Mouse (Mus musculus): ENCODE data around the gene Rgs19. TPM values are rescaled to one million over a fixed set of nuclear protein-coding genes. Genes with fewer than 3 reads are reported as not detected.

Rgs19 gene
- total RNA-seq, 2 experiments from 2014 or later = 78.6 to 266 TPM

DNA sequence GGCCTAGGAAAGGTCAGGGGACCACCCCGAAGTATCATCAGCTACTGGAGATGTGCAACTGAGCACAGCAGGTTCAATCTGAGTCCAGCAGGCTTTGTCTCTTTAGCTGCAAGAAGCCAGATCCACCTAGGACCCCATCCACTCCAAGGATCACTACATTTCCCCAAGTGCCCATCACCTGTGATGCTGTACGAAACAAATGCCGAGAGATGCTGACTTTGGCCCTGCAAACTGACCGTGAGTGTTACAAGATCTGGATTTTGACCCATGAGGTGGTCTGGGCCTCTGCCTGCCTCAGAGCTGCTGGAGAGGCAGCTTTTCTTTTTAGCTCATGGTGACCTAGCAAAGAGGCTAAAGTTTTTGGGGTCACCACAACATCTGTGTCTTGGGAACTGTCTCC lies 8.1 kb downstream of the Rgs19 start:
- no peak for ATAC-seq (replicated peaks; ENCODE audit: poor library complexity, severe bottlenecking)

DNA sequence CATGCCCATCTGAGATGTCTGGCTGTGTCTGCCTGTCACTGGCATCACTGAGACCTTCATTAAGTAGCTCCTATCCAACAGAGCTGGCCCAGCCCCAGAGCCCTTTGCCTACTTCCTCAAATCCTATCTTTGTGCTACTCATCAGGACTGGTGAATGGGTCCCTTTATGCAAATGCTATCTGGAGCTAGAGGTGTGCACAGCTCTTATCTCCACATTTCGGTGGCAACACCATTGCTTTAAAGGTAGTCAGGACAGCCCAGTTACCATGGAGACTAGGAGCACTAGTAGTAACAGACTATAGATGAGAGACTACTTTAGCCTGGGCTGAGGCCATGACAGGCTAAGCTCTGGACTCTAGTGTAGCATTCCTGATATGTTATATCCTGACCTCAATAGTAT lies 9.1 kb downstream of the Rgs19 start:
- ATAC-seq (replicated peaks; ENCODE audit: poor library complexity, severe bottlenecking) = peak; percentile 29

DNA sequence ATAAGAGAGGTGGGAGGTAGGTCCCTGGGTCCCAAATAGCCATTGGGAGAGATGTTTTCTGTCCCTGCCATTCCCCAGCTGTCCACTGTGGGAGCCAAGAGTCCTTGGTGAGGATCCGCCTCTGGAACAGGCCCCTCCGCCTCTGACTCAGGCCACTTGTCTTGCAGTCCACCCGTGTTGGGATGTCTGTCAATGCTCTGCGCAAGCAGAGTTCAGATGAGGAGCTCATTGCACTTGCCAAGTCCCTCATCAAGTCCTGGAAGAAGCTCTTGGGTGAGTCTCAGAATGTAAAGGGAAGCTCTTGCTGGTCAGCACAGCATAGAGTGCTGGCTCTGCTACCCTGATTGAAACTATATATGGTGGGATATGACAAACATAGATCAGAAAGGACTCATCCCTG lies 10.4 kb downstream of the Rgs19 start:
- ATAC-seq (replicated peaks; ENCODE audit: poor library complexity, severe bottlenecking) = no peak

DNA sequence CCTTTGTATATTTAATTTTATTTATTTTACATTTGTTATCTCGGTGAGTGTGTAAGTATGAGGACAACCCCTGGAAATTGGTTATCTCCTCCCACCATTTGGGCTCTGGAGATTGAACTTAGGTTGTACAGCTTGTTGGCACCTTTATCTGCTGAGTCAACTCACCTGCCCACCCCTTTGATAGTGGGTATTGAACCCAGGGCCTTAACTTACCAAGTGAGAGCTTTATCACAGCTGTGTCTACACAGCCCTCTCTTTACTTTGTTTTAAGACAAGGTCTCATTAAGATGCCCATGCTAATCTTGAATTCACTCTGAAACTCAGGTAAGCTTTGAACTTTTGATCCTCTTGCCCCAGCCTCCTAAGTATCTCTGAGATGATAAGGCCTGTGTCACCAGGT lies 11.8 kb downstream of the Rgs19 start:
- no peak for ATAC-seq (replicated peaks; ENCODE audit: poor library complexity, severe bottlenecking)

DNA sequence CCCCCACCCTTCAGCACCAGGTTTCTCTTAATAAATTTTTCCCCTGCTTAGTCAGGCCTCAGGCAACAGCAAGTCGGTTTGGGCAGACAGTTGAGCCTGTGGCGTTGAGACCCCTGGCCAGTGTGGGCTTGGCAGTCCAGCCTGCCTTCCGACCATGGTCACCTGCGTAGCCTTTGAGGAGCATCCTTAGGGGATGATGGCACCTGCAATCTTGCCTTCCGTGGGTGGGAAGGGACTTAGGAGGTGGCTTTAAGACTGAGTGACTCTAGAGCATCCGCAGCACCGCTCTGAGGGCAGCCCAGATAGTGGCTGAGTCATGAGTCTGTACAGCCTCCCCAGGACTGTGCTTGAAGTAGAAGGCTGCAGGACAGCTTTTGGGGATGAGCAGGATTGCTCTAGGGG lies 13.1 kb downstream of the Rgs19 start:
- ATAC-seq (replicated peaks; ENCODE audit: poor library complexity, severe bottlenecking) = peak; percentile 23

DNA sequence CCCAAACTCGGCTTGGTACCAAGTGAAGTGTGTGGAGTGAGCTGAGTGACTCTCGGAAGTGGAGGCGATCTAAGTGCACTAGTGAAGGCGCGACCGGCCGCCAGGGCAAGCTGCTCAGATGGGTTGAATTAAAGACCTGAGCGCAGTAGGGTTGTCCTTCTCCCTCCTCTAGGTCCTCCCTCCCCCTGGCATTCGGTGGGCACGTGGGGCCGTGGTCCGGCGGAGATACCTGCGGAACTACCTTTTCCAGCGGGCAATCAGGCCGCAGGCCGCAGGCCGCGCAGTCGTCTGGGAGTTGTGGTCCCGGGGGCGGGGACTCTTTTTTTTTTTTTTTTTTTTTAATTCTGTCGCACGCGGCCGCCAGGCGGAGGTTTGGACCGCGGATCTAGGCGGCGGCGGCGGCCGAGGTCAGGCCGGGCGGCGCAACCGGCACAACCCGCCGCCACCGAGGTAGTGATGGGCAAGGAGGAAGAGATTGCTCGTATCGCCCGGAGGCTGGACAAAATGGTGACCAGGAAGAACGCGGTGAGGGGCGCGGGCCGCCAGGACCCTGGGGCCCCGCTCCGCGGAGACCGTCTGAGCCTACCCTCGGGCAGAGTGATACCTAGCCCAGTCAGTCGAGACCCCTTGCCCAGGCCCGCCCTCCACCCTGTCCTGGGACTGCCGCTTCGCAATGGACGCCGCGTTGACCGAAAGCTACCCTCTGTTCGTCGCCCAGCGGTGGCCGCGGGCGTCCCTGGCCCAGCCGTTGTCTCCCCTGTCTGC lies 13.6 kb downstream of the Rgs19 start, which contains the start of gene Tcea2:
Gene Tcea2, plus strand, starts transcription at position 360 of the 765 bp plus-strand sequence.
- peak; percentile 29 for ATAC-seq (replicated peaks; ENCODE audit: poor library complexity, severe bottlenecking)

DNA sequence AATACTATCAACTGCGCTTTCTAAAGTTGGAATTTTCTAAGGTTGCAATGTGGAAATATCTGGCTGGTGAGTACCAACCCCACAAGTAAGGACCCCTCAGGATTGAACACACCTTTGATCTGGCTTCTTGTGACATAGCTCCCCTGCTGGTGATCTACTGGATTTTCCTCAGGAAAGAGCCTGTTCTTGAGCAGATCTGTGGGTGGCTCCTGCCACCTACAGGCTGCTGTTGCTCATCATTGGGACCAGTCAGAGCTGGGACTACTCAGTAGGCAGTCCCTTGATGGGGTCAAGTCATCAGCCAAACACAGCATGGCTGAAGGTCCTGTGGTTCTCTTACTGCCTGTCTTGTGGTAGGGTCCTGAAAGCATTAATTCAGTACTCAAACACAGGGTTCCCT lies 15.0 kb downstream of the Rgs19 start:
- peak; percentile 70 for ATAC-seq (replicated peaks; ENCODE audit: poor library complexity, severe bottlenecking)

DNA sequence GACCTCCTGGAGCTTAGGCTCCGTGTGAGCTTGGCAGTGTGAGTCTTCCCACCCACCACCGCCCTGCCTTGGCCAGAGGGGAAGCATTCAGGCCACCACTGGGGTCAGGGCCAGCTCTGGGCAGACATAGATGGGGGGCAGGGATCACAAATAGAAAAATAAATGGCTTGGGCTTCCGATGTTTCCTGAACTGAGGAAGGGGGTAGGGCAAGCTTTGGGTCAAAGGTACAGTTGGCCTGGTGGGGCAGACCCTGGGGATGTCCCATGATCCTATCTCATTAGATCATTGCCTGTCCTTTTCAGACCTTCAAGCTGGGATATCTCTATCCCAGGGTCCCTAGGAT lies 16.1 kb downstream of the Rgs19 start:
- ATAC-seq (replicated peaks; ENCODE audit: poor library complexity, severe bottlenecking) = no peak

DNA sequence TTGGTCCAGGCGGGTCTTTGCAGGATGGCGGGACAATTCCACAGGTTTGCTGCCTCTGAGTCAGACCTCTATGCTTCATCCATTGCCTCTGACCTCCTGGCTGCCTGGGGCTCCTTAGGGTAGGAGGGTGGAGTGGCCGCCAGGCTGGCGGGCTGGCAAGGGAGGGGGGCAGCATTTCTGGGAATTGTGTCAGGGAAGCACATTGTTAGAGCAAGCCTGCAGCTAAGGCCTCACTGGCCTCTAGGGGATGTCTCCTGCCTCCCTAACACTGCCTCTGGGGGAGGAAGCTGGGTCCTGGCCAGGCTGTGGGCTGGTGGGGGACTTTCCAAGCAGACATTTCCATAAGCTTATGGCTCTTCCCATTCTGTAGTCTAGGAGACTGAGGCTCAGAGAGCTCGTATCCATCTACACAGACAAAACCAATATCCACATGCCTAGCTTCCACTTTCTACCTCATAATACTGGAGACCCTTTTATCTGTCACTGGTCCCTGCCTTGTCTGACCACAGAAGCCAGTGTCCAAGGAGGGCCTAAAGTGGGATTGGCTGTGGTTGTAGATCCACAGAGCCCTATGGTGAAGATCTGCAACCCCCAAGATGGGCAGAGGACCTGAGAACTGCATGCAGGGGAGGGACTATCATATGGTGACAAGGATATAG lies 16.6 kb downstream of the Rgs19 start:
- no peak for ATAC-seq (replicated peaks; ENCODE audit: poor library complexity, severe bottlenecking)

DNA sequence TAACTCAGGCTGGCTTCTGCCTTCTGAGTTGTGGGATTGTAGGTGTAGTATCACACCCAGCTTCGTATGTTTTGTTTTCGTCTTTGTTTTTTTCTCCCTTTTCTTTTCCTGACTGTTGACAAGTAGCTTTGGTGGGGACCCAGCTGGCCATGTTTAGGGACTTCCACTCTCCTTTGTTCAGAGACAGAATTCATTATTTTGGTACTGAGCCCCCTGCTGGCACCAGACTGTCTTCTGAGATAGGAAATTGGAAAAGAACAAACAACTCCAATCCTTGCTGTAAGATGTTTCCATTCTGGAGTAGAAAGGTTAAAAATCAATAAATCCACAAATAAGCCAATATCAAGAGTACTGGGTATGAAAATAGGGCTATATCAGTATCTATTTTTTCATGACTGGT lies 17.4 kb downstream of the Rgs19 start:
- no peak for ATAC-seq (replicated peaks; ENCODE audit: poor library complexity, severe bottlenecking)

DNA sequence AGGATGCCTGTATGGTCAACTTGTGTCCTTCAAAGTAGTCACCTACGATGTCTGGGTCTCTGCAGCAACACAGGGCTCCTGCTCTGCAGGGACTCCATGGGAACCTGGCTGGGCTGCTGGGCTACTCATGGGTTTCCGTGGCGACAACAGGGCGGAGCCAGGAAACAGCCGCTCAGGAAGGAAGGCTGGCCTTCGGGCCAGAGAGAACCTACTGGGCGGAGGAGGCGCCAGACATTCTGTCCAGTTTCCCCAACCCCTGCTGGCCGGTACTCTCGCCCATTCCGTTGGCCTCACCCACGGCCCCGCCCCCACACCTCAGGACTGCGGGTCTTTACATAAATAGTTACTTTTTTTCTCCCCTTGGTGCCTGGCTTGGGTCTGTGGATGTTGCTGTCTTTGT lies 18.3 kb downstream of the Rgs19 start:
- peak; percentile 51 for ATAC-seq (replicated peaks; ENCODE audit: poor library complexity, severe bottlenecking)

DNA sequence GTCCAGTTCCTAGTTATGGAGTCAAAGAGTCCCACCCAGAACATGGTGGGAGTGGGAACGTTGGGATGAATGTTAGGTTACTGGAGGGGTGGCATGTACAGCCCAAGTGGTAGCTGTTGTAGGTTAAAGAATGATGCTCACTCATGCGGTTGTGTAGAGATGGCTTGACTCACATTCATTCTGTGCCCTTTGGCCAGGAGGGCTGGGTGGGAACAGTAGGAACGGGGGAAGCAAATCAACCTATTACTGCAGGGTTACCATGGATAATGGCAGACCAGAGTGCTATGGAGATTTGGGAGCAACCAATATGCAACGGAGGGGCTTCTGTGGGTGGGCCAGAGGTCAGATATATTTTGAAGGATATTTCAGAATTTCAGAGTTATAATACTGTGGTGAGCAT lies 18.8 kb downstream of the Rgs19 start:
- no peak for ATAC-seq (replicated peaks; ENCODE audit: poor library complexity, severe bottlenecking)

DNA sequence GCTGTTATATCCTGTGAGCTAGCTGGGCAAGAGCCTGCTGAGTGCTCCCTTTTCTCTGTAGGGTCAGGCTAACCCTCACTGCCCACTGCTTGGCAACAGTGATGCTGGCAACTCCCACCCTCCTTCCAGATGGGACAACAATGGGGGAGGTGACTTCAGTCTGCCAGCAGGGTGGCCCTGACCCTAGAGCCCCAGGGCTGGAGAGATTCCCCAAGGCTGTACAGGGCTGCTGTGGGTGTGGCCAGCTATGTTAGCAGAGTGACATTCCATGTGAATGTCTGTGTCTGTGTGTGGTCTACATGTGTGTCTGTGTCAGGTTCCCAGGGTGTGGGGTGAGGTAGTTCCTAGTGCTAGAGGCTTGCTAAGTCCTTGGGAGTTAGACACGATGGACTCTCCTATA lies 20.3 kb downstream of the Rgs19 start:
- no peak for ATAC-seq (replicated peaks; ENCODE audit: poor library complexity, severe bottlenecking)

DNA sequence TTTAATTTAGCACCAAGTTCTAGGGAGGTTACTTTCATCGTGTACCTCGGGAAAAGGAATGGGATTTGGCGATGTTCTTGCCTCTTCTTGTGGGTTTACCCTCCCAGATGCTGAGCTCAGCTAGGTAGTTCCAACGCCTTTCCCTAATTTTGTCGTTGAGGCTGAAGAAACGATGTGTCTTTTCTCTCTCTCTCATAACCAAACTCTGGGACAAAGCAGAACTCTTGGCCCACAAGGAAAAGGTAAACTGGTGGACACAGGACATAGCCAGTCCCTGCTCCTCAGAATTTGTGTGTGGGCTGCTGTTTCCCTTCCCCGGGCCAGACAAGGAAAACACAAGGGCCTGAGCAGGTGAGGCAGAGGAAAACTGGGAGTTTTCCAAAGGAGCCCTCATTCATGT lies 21.8 kb downstream of the Rgs19 start:
- no peak for ATAC-seq (replicated peaks; ENCODE audit: poor library complexity, severe bottlenecking)

DNA sequence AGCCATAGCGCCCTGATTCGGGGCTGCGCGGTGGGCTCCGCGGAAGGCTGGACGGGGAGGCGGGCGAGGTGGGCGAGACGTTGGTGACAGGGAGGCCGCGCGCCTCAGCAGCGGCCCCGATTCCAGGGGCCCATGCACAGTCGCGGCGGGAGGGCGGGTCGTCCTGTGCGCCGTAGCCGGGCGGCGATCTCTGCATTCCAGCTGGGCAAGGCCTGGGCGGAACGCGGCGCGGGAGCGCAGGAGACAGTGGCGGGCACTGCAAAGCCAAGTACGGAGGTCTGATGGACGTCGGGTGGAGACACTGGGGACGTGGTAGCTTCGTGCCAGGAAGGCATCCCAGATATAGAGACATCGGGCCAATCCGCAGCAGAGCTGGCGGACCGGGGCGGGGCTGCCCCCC lies 22.5 kb downstream of the Rgs19 start, which contains the start of gene Sox18:
Gene Sox18, minus strand, starts transcription at position 315 of the 400 bp plus-strand sequence.
- ATAC-seq (replicated peaks; ENCODE audit: poor library complexity, severe bottlenecking) = peak; percentile 4; the same call in 1 of the 2 replicates

DNA sequence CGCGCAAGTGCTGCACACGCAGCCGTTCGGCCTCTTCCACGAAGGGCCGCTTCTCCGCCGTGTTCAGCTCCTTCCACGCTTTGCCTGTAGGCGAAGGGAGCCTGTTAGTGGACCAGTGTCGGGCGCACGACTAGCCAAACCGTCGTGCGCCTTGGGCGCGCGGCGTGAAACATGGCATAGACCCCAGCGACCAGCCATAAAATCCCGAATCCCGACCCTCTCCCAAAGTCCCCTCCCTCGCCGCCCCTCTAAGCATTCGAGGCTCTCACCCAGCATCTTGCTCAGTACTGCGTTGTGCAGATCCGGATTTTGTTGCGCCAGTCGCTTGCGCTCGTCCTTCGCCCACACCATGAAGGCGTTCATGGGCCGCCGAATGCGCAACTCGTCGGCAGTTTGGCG lies 22.9 kb downstream of the Rgs19 start:
- ATAC-seq (replicated peaks; ENCODE audit: poor library complexity, severe bottlenecking) = no peak

DNA sequence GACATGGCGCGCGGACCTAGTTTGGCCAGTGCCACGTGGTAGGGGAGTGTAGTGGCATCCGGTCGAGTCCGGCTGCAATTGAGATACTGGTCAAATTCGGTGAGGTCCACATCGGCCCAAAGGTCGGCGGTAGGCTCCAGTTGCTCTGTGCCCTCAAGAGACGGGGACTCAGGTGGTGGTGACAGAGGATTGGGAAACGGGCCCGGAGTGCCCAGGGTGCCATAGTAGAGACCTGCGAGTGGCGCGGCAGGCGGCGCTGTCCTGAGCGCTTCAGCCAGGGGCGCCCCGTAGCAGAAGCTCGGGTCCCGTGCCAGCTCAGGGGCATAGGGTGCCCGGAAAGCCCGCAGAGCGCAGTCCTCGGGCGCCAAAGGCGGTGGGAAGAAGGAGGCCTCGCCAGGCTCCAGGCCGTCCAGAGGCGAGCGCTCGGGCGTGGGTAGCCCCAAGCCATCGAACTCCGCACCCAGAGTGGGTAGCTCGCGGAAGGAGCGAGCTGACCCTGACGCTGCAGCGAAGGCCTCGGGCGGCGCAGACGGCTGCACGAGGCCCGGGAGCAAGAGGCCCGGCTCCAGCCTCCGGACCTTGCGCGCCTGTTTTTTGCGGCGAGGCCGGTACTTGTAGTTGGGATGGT lies 23.4 kb downstream of the Rgs19 start:
- ATAC-seq (replicated peaks; ENCODE audit: poor library complexity, severe bottlenecking) = peak; percentile 73

DNA sequence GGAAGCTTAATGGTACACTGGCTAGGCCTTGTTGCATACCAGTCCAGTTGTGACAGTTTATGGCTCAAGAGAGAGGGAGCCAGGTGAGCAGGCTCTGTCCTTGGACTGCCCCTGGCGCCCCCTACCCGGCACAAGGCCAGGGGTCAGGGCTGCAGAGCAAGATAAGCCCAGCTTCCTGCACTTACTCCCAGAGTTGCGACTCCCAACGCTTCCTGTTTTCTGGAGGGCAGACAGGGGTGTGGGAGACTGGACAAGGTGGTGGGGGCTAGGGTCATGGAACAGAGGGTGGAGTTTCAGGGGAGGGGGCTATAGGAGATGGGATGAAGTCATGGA lies 30.5 kb downstream of the Rgs19 start:
- ATAC-seq (replicated peaks; ENCODE audit: poor library complexity, severe bottlenecking) = no peak

DNA sequence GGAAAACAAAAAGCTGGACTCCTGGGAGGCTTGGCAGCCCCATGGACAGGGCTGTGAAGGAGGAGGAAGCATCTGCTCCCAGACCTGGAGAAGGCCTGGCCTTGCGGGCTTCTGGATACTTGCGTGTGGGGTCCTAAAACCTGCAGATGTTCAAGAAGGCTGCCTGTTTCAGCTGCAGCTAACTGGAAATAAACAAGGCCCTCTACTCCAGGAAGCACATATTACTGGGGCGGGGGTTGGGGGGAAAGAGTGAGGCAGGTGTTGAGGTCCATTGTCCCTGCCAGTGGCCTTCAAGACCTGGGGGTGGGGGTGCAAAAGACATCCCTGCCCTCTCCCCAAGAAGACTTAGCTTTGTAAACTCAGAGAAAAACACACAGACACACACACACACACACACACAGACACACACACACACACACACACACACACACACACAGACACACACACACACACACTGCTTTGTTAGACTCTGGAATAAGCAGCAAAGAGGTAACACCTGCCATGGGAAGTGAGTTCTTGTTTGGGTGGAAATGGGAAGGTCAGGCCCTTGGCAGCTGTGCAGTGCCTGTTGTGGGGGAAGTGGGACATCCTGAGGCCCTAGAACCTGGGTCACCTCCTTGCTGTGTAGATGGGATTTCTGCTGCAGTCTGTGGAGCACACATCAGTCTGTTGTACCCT lies 31.0 kb downstream of the Rgs19 start:
- ATAC-seq (replicated peaks; ENCODE audit: poor library complexity, severe bottlenecking) = no peak

DNA sequence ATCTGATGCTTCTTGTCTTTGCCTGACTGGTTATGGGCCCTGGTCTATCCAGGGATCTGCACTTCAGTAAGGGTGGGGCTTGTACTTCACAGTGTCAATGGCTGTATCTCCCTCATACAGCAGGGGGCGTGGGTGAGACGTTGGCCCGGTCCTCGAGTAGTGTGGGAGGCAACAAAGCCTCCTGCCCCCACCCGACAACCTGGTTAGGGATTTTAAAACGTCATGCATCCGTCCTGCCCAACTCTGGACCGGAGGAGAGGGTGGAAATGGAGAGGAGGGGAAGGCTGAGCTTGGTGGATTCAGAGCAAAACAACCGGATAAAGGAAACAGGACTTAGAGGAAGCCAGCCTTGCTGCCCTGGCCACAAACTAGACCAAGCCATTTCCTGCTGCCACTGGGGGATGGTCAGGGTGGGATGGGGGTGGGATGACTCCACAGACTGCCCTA lies 34.1 kb downstream of the Rgs19 start:
- peak; percentile 82 for ATAC-seq (replicated peaks; ENCODE audit: poor library complexity, severe bottlenecking)

DNA sequence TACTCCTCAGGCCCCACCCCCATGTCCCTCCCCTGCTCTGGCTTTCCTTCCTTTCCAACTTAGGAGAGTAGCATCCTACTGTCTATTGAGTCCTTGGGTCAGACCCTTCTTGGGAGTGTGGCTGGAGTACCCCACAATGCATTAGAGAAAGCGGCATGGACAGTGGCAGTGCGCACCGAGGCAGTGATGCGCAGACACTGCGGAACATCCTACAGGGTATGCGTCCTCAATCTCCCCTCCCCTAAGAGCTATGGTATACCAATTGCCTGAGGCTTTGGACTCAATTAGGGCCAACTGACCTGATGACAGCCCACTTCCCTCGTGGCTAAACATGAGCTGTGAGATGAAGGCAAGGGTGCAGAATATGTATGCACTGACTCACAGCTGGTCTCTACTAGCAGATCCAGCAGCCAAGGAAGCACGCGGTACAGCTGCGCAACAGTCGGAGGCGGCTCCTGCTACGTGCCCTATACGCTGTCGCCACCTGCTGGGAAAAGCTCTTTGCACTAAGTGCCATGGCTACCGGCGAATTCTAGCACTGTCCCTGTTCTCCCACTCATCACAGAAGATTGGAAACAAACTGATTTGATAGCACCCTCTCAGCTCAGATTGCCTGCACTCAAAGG lies 34.7 kb downstream of the Rgs19 start:
- ATAC-seq (replicated peaks; ENCODE audit: poor library complexity, severe bottlenecking) = peak; percentile 78

Measured in granulocyte monocyte progenitor cell, adult 5-6 weeks (primary cell).